Comparison of ENCODE assay signal across 8 mouse cellular contexts in genomic region chr2:157292093-157292492, GRCm38 (mm10). TPM values are rescaled to one million over a fixed set of nuclear protein-coding genes. Genes with fewer than 3 reads are reported as not detected.
DNase-seq lines count a peak whose midpoint lies in the region; ATAC-seq and TF ChIP-seq lines count a peak whose summit lies in the region.

No protein-coding gene starts in this region.

- TF ChIP-seq CTCF in kidney, adult 2 months (conservative IDR thresholded peaks at IDR 0.05; ENCODE audit: insufficient read depth, insufficient read length, low read depth, low read length), result peak; percentile 68

- H3K9ac ChIP-seq in kidney, embryonic 14.5 days (ENCODE audit: low read depth, low read length), result no peak overlapping the region

- no peak overlapping the region for H3K4me3 ChIP-seq in kidney, adult 2 months (ENCODE audit: insufficient read depth, low read depth, low read length)
- no peak overlapping the region for H3K4me3 ChIP-seq in kidney, embryonic 14.5 days (ENCODE audit: low read length)
- no peak overlapping the region for H3K4me3 ChIP-seq in limb, embryonic 10.5 days

- no peaks in the 10 kb centered on the region for H3K27me3 ChIP-seq in kidney, adult 2 months (replicated peaks; ENCODE audit: control insufficient read depth, insufficient read depth, low read length)
- no peaks in the 10 kb centered on the region for H3K27me3 ChIP-seq in kidney, embryonic 14.5 days (ENCODE audit: control insufficient read depth, insufficient read depth, low read length)
- H3K27me3 ChIP-seq in limb, embryonic 10.5 days (ENCODE audit: low read depth, poor library complexity, severe bottlenecking), result no peaks in the 10 kb centered on the region

- H3K4me1 ChIP-seq in kidney, adult 2 months (ENCODE audit: control insufficient read depth, insufficient read depth, low read length), result no peaks in the 10 kb centered on the region; the same call in 1 of the 2 replicates
- no peaks in the 10 kb centered on the region for H3K4me1 ChIP-seq in kidney, embryonic 14.5 days (ENCODE audit: control insufficient read depth, insufficient read depth, low read length)
- no peaks in the 10 kb centered on the region for H3K4me1 ChIP-seq in limb, embryonic 10.5 days

- no peaks in the 10 kb centered on the region for H3K9me3 ChIP-seq in kidney, embryonic 14.5 days (ENCODE audit: control insufficient read depth, low read length)
- H3K9me3 ChIP-seq in limb, embryonic 10.5 days (replicated peaks), result no peaks in the 10 kb centered on the region

- no peak for ATAC-seq in kidney, embryonic 14.5 days (ENCODE audit: low FRiP score, low TSS enrichment)

- no peak for TF ChIP-seq POLR2A in kidney, adult 2 months (IDR thresholded peaks at IDR 0.05; ENCODE audit: low read depth, low read length)

- H3K27ac ChIP-seq in kidney, adult 2 months (ENCODE audit: insufficient read depth, low read depth, low read length), result no peak overlapping the region
- H3K27ac ChIP-seq in kidney, embryonic 14.5 days (ENCODE audit: low read depth, low read length), result no peak overlapping the region
- H3K27ac ChIP-seq in limb, embryonic 10.5 days, result no peak overlapping the region

- H3K36me3 ChIP-seq in kidney, adult 2 months (ENCODE audit: control insufficient read depth, insufficient read depth, low read length), result peaks cover 3% of the 10 kb centered on the region
- peaks cover 92% of the 10 kb centered on the region for H3K36me3 ChIP-seq in kidney, embryonic 14.5 days (ENCODE audit: control insufficient read depth, insufficient read depth, low read length)
- peaks cover 100% of the 10 kb centered on the region for H3K36me3 ChIP-seq in limb, embryonic 10.5 days

- no peak overlapping the region for H3K4me2 ChIP-seq in kidney, embryonic 14.5 days (replicated peaks; ENCODE audit: low read depth, low read length)

- 11% methylated on average over 2 of the region's 2 CpGs for WGBS in kidney, adult 2 months
- WGBS in kidney, embryonic 14.5 days, result 20% methylated on average over 2 of the region's 2 CpGs
- WGBS in limb, embryonic 10.5 days, result 43% methylated on average over 2 of the region's 2 CpGs

- DNase-seq in kidney, adult 2 months, result peak; percentile 69
- peak; percentile 53 to 71 for DNase-seq in adrenal gland, adult 18-20 months (ENCODE audit: low spot score in 2 of 2)
- DNase-seq in embryo, embryonic 10.5 days (ENCODE audit: low spot score), result peak; percentile 81
- DNase-seq in heart, postnatal 4 days, result peak; percentile 83
- DNase-seq in limb, embryonic 10.5 days (ENCODE audit: low spot score), result peak; percentile 72
- peak; percentile 52 for DNase-seq in retina, postnatal 7 days (ENCODE audit: low read depth, low spot score)
- DNase-seq in urinary bladder, adult 2 months (ENCODE audit: low spot score), result peak; percentile 50

RNA-seq across cellular contexts. Expression of gene Mroh8, which starts 12.7 kb away (rescaled TPM):
- polyA plus RNA-seq in kidney, adult 2 months (2012; rRNA removed), result 0.12 and 0.13 TPM in 2 replicates
- polyA plus RNA-seq in kidney, embryonic 14.5 days (2014; fragmentation: Nextera tagmentation; extraction: Ambion mirVana), result 0.26 and 0.89 TPM in 2 replicates
- under 1 TPM; 0.35 to 0.76 TPM for total RNA-seq in adrenal gland, adult 18-20 months (2021)
- under 1 TPM; 0.07 to 0.11 TPM for total RNA-seq in heart, postnatal 4 days (2021)
- 0.58 and 0.66 TPM in 2 replicates for polyA plus RNA-seq in limb, embryonic 10.5 days (2016; fragmentation: Nextera tagmentation; extraction: Ambion mirVana)
- 0.07 and 0.25 TPM in 2 replicates for polyA plus RNA-seq in urinary bladder, adult 2 months (2012; rRNA removed)

RNA-seq across cellular contexts. Expression of gene Rpn2, which starts 13.3 kb away (rescaled TPM):
- polyA plus RNA-seq in kidney, adult 2 months (2012; rRNA removed), result 171 and 196 TPM in 2 replicates
- polyA plus RNA-seq in kidney, embryonic 14.5 days (2014; fragmentation: Nextera tagmentation; extraction: Ambion mirVana), result 202 and 311 TPM in 2 replicates
- total RNA-seq in adrenal gland, adult 18-20 months (2021), result 100 to 1,000 TPM; 254 to 289 TPM
- 100 to 1,000 TPM; 130 to 137 TPM for total RNA-seq in heart, postnatal 4 days (2021)
- polyA plus RNA-seq in limb, embryonic 10.5 days (2016; fragmentation: Nextera tagmentation; extraction: Ambion mirVana), result 284 and 290 TPM in 2 replicates
- polyA plus RNA-seq in urinary bladder, adult 2 months (2012; rRNA removed), result 185 and 189 TPM in 2 replicates

RNA-seq across cellular contexts. Expression of gene Ghrh, which starts 55.2 kb away (rescaled TPM):
- polyA plus RNA-seq in kidney, adult 2 months (2012; rRNA removed), result not detected in 2 replicates
- not detected in 2 replicates for polyA plus RNA-seq in kidney, embryonic 14.5 days (2014; fragmentation: Nextera tagmentation; extraction: Ambion mirVana)
- not detected for total RNA-seq in adrenal gland, adult 18-20 months (2021)
- total RNA-seq in heart, postnatal 4 days (2021), result not detected
- not detected in 2 replicates for polyA plus RNA-seq in limb, embryonic 10.5 days (2016; fragmentation: Nextera tagmentation; extraction: Ambion mirVana)
- not detected in 2 replicates for polyA plus RNA-seq in urinary bladder, adult 2 months (2012; rRNA removed)
